Mouse (Mus musculus) embryonic facial prominence, embryonic 12.5 days (tissue): ENCODE measurements at regions not wholly inside any gene's neighbourhood (a gene's known extent, or its start where the extent isn't known, plus 50 kb on each side); places are given as distances from the start of the nearest gene placed in this dataset.

ENCODE experiments used
- ATAC-seq: fragments of 200-750 bp; cut with Nextera tagmentation; 2 replicates; pipeline ENCODE4 v1.8.0; 2017; ENCODE audit not compliant: insufficient number of reproducible peaks, insufficient read depth, low FRiP score, low TSS enrichment
- H3K27ac ChIP-seq: fragments of 300-500 bp; sonication (generic); 2 replicates; pipeline ENCODE4 v1.5.1; 2016; ENCODE audit warnings: mild to moderate bottlenecking
- H3K27me3 ChIP-seq: fragments of 300-500 bp; sonication (generic); 2 replicates; pipeline ENCODE4 v1.6.1; 2016; ENCODE audit warnings: mild to moderate bottlenecking, moderate library complexity
- H3K36me3 ChIP-seq: fragments of 300-500 bp; sonication (generic); 2 replicates; pipeline ENCODE4 v1.6.1; 2016; ENCODE audit warnings: mild to moderate bottlenecking
- H3K4me1 ChIP-seq: fragments of 300-500 bp; sonication (generic); 2 replicates; pipeline ENCODE4 v1.6.1; 2016
- H3K4me2 ChIP-seq: fragments of 300-500 bp; sonication (generic); replicated peaks from 2 replicates; pipeline ENCODE4 v1.6.1; 2016; ENCODE audit warnings: mild to moderate bottlenecking, moderate library complexity
- H3K4me3 ChIP-seq: fragments of 300-500 bp; sonication (generic); 2 replicates; pipeline ENCODE4 v1.5.1; 2016; ENCODE audit warnings: mild to moderate bottlenecking
- H3K9ac ChIP-seq: fragments of 300-500 bp; sonication (generic); 2 replicates; pipeline ENCODE4 v1.6.1; 2016; ENCODE audit warnings: mild to moderate bottlenecking, moderate library complexity
- H3K9me3 ChIP-seq: fragments of 300-500 bp; sonication (generic); 2 replicates; pipeline ENCODE4 v1.6.1; 2016; ENCODE audit warnings: mild to moderate bottlenecking, moderate library complexity
- WGBS: fragments of 180-500 bp; shearing (Covaris S2); methylation state at CpG from one replicate; pipeline ENCODE4 v1.1.7; 2016; 5-methylcytosine and 5-hydroxymethylcytosine counted together

- H3K27me3 ChIP-seq: no peaks in the 10 kb centered on the region
- H3K4me3 ChIP-seq: no peak overlapping the region
- ATAC-seq: no peak
- H3K9me3 ChIP-seq: no peaks in the 10 kb centered on the region
- H3K27ac ChIP-seq: no peak overlapping the region
- WGBS: 73% methylated on average over 2 of the region's 2 CpGs
- H3K9ac ChIP-seq: no peak overlapping the region
- no peaks in the 10 kb centered on the region for H3K4me1 ChIP-seq
- H3K36me3 ChIP-seq: no peaks in the 10 kb centered on the region
- no peak overlapping the region for H3K4me2 ChIP-seq
Observed at GRCm38 (mm10) chr3:33440905-33441304, 297.9 kb upstream of the Pex5l start.

GRCm38 (mm10) chr3:33440500-33440899 is 297.5 kb upstream of the Pex5l start:
- H3K4me1 ChIP-seq: no peaks in the 10 kb centered on the region
- H3K27ac ChIP-seq: no peak overlapping the region
- H3K9me3 ChIP-seq: no peaks in the 10 kb centered on the region
- H3K4me3 ChIP-seq: no peak overlapping the region
- ATAC-seq: no peak
- no peaks in the 10 kb centered on the region for H3K27me3 ChIP-seq
- no peaks in the 10 kb centered on the region for H3K36me3 ChIP-seq
- H3K4me2 ChIP-seq: no peak overlapping the region
- no peak overlapping the region for H3K9ac ChIP-seq

- no peak for ATAC-seq
- Histone ChIP-seq H3K9ac (no peak overlapping the region), H3K4me3 (no peak overlapping the region), H3K4me1 (no peaks in the 10 kb centered on the region), H3K36me3 (no peaks in the 10 kb centered on the region), H3K27ac (no peak overlapping the region), H3K27me3 (no peaks in the 10 kb centered on the region), H3K9me3 (no peaks in the 10 kb centered on the region), H3K4me2 (no peak overlapping the region)
- 69% methylated on average over 3 of the region's 3 CpGs for WGBS
Observed at GRCm38 (mm10) chr3:33416922-33417321, 273.9 kb upstream of the Pex5l start.

GRCm38 (mm10) chr3:33416321-33416720 is 273.3 kb upstream of the Pex5l start:
- Histone ChIP-seq H3K4me3 (no peak overlapping the region), H3K36me3 (no peaks in the 10 kb centered on the region), H3K27ac (no peak overlapping the region), H3K4me1 (no peaks in the 10 kb centered on the region), H3K9ac (no peak overlapping the region), H3K27me3 (no peaks in the 10 kb centered on the region), H3K9me3 (no peaks in the 10 kb centered on the region), H3K4me2 (no peak overlapping the region)
- WGBS: 53% methylated on average over 1 of the region's 1 CpGs
- ATAC-seq: no peak

- Histone ChIP-seq H3K4me2 (no peak overlapping the region), H3K27me3 (no peaks in the 10 kb centered on the region), H3K9ac (no peak overlapping the region), H3K36me3 (no peaks in the 10 kb centered on the region), H3K4me1 (no peaks in the 10 kb centered on the region), H3K9me3 (no peaks in the 10 kb centered on the region), H3K27ac (no peak overlapping the region), H3K4me3 (no peak overlapping the region)
- no peak for ATAC-seq
- 74% methylated on average over 2 of the region's 2 CpGs for WGBS
Observed at GRCm38 (mm10) chr3:33401904-33402303, 258.9 kb upstream of the Pex5l start.

- ATAC-seq: no peak
- no peaks in the 10 kb centered on the region for H3K27me3 ChIP-seq
- H3K9me3 ChIP-seq: no peaks in the 10 kb centered on the region
- no peak overlapping the region for H3K9ac ChIP-seq
- 74% methylated on average over 8 of the region's 8 CpGs for WGBS
- H3K27ac ChIP-seq: no peak overlapping the region
- no peaks in the 10 kb centered on the region for H3K36me3 ChIP-seq
- H3K4me3 ChIP-seq: no peak overlapping the region
- H3K4me2 ChIP-seq: no peak overlapping the region
- no peaks in the 10 kb centered on the region for H3K4me1 ChIP-seq
Observed at GRCm38 (mm10) chr3:33399321-33399720, 256.3 kb upstream of the Pex5l start.

- H3K27ac ChIP-seq: no peak overlapping the region
- H3K9ac ChIP-seq: no peak overlapping the region
- WGBS: 79% methylated on average over 2 of the region's 2 CpGs
- no peaks in the 10 kb centered on the region for H3K4me1 ChIP-seq
- H3K27me3 ChIP-seq: no peaks in the 10 kb centered on the region
- H3K4me2 ChIP-seq: no peak overlapping the region
- H3K4me3 ChIP-seq: no peak overlapping the region
- ATAC-seq: no peak
- H3K9me3 ChIP-seq: no peaks in the 10 kb centered on the region
- H3K36me3 ChIP-seq: no peaks in the 10 kb centered on the region
Observed at GRCm38 (mm10) chr3:33398326-33398725, 255.3 kb upstream of the Pex5l start.

GRCm38 (mm10) chr3:33397217-33397616 is 254.2 kb upstream of the Pex5l start:
- Histone ChIP-seq H3K4me1 (no peaks in the 10 kb centered on the region), H3K27me3 (no peaks in the 10 kb centered on the region), H3K9me3 (no peaks in the 10 kb centered on the region), H3K9ac (no peak overlapping the region), H3K27ac (no peak overlapping the region), H3K36me3 (no peaks in the 10 kb centered on the region), H3K4me2 (no peak overlapping the region), H3K4me3 (no peak overlapping the region)
- no peak for ATAC-seq
- 45% methylated on average over 6 of the region's 6 CpGs for WGBS

GRCm38 (mm10) chr3:33392541-33392822 is 249.4 kb upstream of the Pex5l start:
- Histone ChIP-seq H3K27ac (no peak overlapping the region), H3K27me3 (no peaks in the 10 kb centered on the region), H3K9me3 (no peaks in the 10 kb centered on the region), H3K36me3 (no peaks in the 10 kb centered on the region), H3K4me1 (no peaks in the 10 kb centered on the region), H3K4me2 (no peak overlapping the region), H3K4me3 (no peak overlapping the region), H3K9ac (no peak overlapping the region)
- 54% methylated on average over 1 of the region's 1 CpGs for WGBS
- ATAC-seq: no peak

GRCm38 (mm10) chr3:33391765-33392540 is 248.9 kb upstream of the Pex5l start:
- peak; percentile 47; the same call in 1 of the 2 replicates for ATAC-seq
- Histone ChIP-seq H3K9me3 (no peaks in the 10 kb centered on the region), H3K4me3 (no peak overlapping the region), H3K4me2 (no peak overlapping the region), H3K27ac (no peak overlapping the region), H3K27me3 (no peaks in the 10 kb centered on the region), H3K36me3 (no peaks in the 10 kb centered on the region), H3K9ac (no peak overlapping the region), H3K4me1 (no peaks in the 10 kb centered on the region)
- WGBS: 84% methylated on average over 4 of the region's 4 CpGs

- H3K4me3 ChIP-seq: no peak overlapping the region
- no peak overlapping the region for H3K27ac ChIP-seq
- H3K4me1 ChIP-seq: no peaks in the 10 kb centered on the region
- H3K9me3 ChIP-seq: no peaks in the 10 kb centered on the region
- no peak for ATAC-seq
- H3K36me3 ChIP-seq: no peaks in the 10 kb centered on the region
- H3K9ac ChIP-seq: no peak overlapping the region
- WGBS: 61% methylated on average over 1 of the region's 1 CpGs
- no peaks in the 10 kb centered on the region for H3K27me3 ChIP-seq
- no peak overlapping the region for H3K4me2 ChIP-seq
Observed at GRCm38 (mm10) chr3:33388171-33388570, 245.1 kb upstream of the Pex5l start.

GRCm38 (mm10) chr3:33383622-33384021 is 240.6 kb upstream of the Pex5l start:
- ATAC-seq: no peak
- 86% methylated on average over 1 of the region's 1 CpGs for WGBS
- no peak overlapping the region for H3K4me2 ChIP-seq
- no peak overlapping the region for H3K27ac ChIP-seq
- H3K9me3 ChIP-seq: no peaks in the 10 kb centered on the region
- no peaks in the 10 kb centered on the region for H3K4me1 ChIP-seq
- H3K36me3 ChIP-seq: no peaks in the 10 kb centered on the region
- H3K9ac ChIP-seq: no peak overlapping the region
- no peak overlapping the region for H3K4me3 ChIP-seq
- no peaks in the 10 kb centered on the region for H3K27me3 ChIP-seq

- no peak overlapping the region for H3K9ac ChIP-seq
- no peak overlapping the region for H3K27ac ChIP-seq
- no peaks in the 10 kb centered on the region for H3K27me3 ChIP-seq
- H3K36me3 ChIP-seq: no peaks in the 10 kb centered on the region
- ATAC-seq: no peak
- no peak overlapping the region for H3K4me3 ChIP-seq
- no peaks in the 10 kb centered on the region for H3K9me3 ChIP-seq
- no peaks in the 10 kb centered on the region for H3K4me1 ChIP-seq
- H3K4me2 ChIP-seq: no peak overlapping the region
- 69% methylated on average over 2 of the region's 2 CpGs for whole genome bisulfite sequencing
Observed at GRCm38 (mm10) chr3:33379604-33380003, 236.6 kb upstream of the Pex5l start.
